Mouse (Mus musculus) cortical plate, adult 2 months (tissue): Measurements from ENCODE around the gene Syne1. TPM values are rescaled to one million over a fixed set of nuclear protein-coding genes. Genes with fewer than 3 reads are reported as not detected.
A peak's percentile ranks its signal among the peaks of the same experiment; 100 is the strongest.

Experiments used
- H3K27ac ChIP-seq: fragments of 200-500 bp; 2 replicates; pipeline ENCODE4 v1.5.1; 2012; ENCODE audit warnings: low read length, control low read depth, inconsistent platforms; ENCODE audit not compliant: insufficient read depth
- H3K4me1 ChIP-seq: fragments of 200-500 bp; 2 replicates; pipeline ENCODE4 v1.6.1; 2011; ENCODE audit warnings: low read length; ENCODE audit not compliant: control insufficient read depth, insufficient read depth
- H3K4me3 ChIP-seq: fragments of 200-500 bp; 2 replicates; pipeline ENCODE4 v1.5.1; 2011; ENCODE audit warnings: mild to moderate bottlenecking, low read length, control low read depth; ENCODE audit not compliant: insufficient read depth
- CTCF ChIP-seq: fragments of 200-500 bp; IDR thresholded peaks from 2 replicates; pipeline ENCODE4 v1.5.1; 2011; ENCODE audit warnings: mild to moderate bottlenecking, control low read depth, low read length; ENCODE audit not compliant: insufficient read depth; ENCODE audit errors: extremely low read depth
- POLR2A ChIP-seq: fragments of 200-500 bp; IDR thresholded peaks from 2 replicates; pipeline ENCODE4 v1.6.1; 2011; ENCODE audit warnings: mild to moderate bottlenecking, low read length, control low read depth; ENCODE audit not compliant: insufficient read depth; ENCODE audit errors: extremely low read depth
- polyA plus RNA-seq: library from polyadenylated mRNA; depleted of rRNA; stranded (reverse); fragments of >200 nt; gene quantifications from 2 replicates; pipeline ENCODE4 v1.2.3, GENCODE M21; 2012

The Syne1 gene
- polyA plus RNA-seq, 1 experiment: 165 TPM

- Histone ChIP-seq H3K4me1 (no peaks in the 10 kb centered on the region), H3K4me3 (no peak overlapping the region), H3K27ac (no peak overlapping the region)
- TF ChIP-seq POLR2A (no peak), CTCF (no peak)
Observed at GRCm38 (mm10) chr10:5560526-5560925, 9.2 kb upstream of the Syne1 start.

GRCm38 (mm10) chr10:5558808-5559207, 7.5 kb upstream of the Syne1 start:
- H3K4me1 ChIP-seq: no peaks in the 10 kb centered on the region
- no peak overlapping the region for H3K27ac ChIP-seq
- no peak overlapping the region for H3K4me3 ChIP-seq
- TF ChIP-seq POLR2A (no peak), CTCF (no peak)

- H3K4me3 ChIP-seq: no peak overlapping the region
- peaks cover 2% of the 10 kb centered on the region; the same call in 1 of the 2 replicates for H3K4me1 ChIP-seq
- TF ChIP-seq CTCF: peak; percentile 76
- no peak for TF ChIP-seq POLR2A
- no peak overlapping the region for H3K27ac ChIP-seq
Observed at GRCm38 (mm10) chr10:5554941-5555340, 3.7 kb upstream of the Syne1 start.

GRCm38 (mm10) chr10:5550168-5551021, 887 bp downstream of the Syne1 start:
- TF ChIP-seq POLR2A (peak; percentile 65; the same call in 1 of the 2 replicates), CTCF (no peak)
- peak overlapping the region; percentile 61 for H3K4me3 ChIP-seq
- H3K4me1 ChIP-seq: peaks cover 3% of the 10 kb centered on the region; the same call in 1 of the 2 replicates

GRCm38 (mm10) chr10:5549871-5550167, 1.5 kb downstream of the Syne1 start:
- Histone ChIP-seq H3K27ac (peak overlapping the region; percentile 75), H3K4me3 (peak overlapping the region; percentile 61), H3K4me1 (peaks cover 3% of the 10 kb centered on the region; the same call in 1 of the 2 replicates)
- no peak; the same call in 1 of the 2 replicates for TF ChIP-seq POLR2A

More at GRCm38 (mm10) chr10:5550168-5551021, 887 bp downstream of the Syne1 start:
- H3K27ac ChIP-seq: peak overlapping the region; percentile 75

GRCm38 (mm10) chr10:5548651-5549050, 2.6 kb downstream of the Syne1 start:
- H3K4me3 ChIP-seq: peak overlapping the region; percentile 61; the same call in 1 of the 2 replicates
- TF ChIP-seq CTCF: no peak
- no peak for TF ChIP-seq POLR2A

GRCm38 (mm10) chr10:5547769-5548168, 3.5 kb downstream of the Syne1 start:
- Histone ChIP-seq H3K27ac (no peak overlapping the region), H3K4me3 (no peak overlapping the region), H3K4me1 (peaks cover 3% of the 10 kb centered on the region; the same call in 1 of the 2 replicates)
- TF ChIP-seq POLR2A: no peak
- TF ChIP-seq CTCF: no peak

More at GRCm38 (mm10) chr10:5548651-5549050, 2.6 kb downstream of the Syne1 start:
- H3K27ac ChIP-seq: no peak overlapping the region
- H3K4me1 ChIP-seq: peaks cover 3% of the 10 kb centered on the region; the same call in 1 of the 2 replicates

- TF ChIP-seq CTCF (no peak), POLR2A (no peak)
- Histone ChIP-seq H3K4me1 (peaks cover 3% of the 10 kb centered on the region; the same call in 1 of the 2 replicates), H3K4me3 (no peak overlapping the region), H3K27ac (no peak overlapping the region)
Observed at GRCm38 (mm10) chr10:5546428-5546827, 4.9 kb downstream of the Syne1 start.

- TF ChIP-seq CTCF (no peak), POLR2A (no peak)
- no peak overlapping the region for H3K4me3 ChIP-seq
- peaks cover 2% of the 10 kb centered on the region; the same call in 1 of the 2 replicates for H3K4me1 ChIP-seq
- H3K27ac ChIP-seq: peak overlapping the region; percentile 24; the same call in 1 of the 2 replicates
Observed at GRCm38 (mm10) chr10:5528284-5528683, 23.0 kb downstream of the Syne1 start.

GRCm38 (mm10) chr10:5527634-5528033, 23.6 kb downstream of the Syne1 start:
- no peak overlapping the region for H3K4me3 ChIP-seq
- H3K27ac ChIP-seq: peak overlapping the region; percentile 50; the same call in 1 of the 2 replicates
- TF ChIP-seq POLR2A: no peak
- TF ChIP-seq CTCF: no peak
- peaks cover 4% of the 10 kb centered on the region for H3K4me1 ChIP-seq
